Mouse (Mus musculus) midbrain, embryonic 15.5 days (tissue): ENCODE results near the gene Pxk. TPM values are rescaled to one million over a fixed set of nuclear protein-coding genes. Genes with fewer than 3 reads are reported as not detected.

ENCODE experiments used
- ATAC-seq: fragments of 200-750 bp; cut with Nextera tagmentation; replicated peaks from 2 replicates; pipeline ENCODE4 v1.8.0; 2017; ENCODE audit warnings: moderate TSS enrichment
- H3K27ac ChIP-seq: fragments of 300-500 bp; sonication (generic); 2 replicates; pipeline ENCODE4 v1.5.1; 2015; ENCODE audit warnings: mild to moderate bottlenecking, inconsistent platforms
- H3K27me3 ChIP-seq: fragments of 300-500 bp; sonication (generic); replicated peaks from 2 replicates; pipeline ENCODE4 v1.6.1; 2015; ENCODE audit warnings: inconsistent platforms
- H3K36me3 ChIP-seq: fragments of 300-500 bp; sonication (generic); replicated peaks from 2 replicates; pipeline ENCODE4 v1.6.1; 2015; ENCODE audit warnings: inconsistent platforms
- H3K4me1 ChIP-seq: fragments of 300-500 bp; sonication (generic); 2 replicates; pipeline ENCODE4 v1.6.1; 2015; ENCODE audit warnings: inconsistent platforms
- H3K4me2 ChIP-seq: fragments of 300-500 bp; sonication (generic); 2 replicates; pipeline ENCODE4 v1.6.1; 2015; ENCODE audit warnings: inconsistent platforms, mild to moderate bottlenecking, moderate library complexity
- H3K4me3 ChIP-seq: fragments of 300-500 bp; sonication (generic); 2 replicates; pipeline ENCODE4 v1.5.1; 2015; ENCODE audit warnings: mild to moderate bottlenecking, inconsistent platforms
- H3K9ac ChIP-seq: fragments of 300-500 bp; sonication (generic); 2 replicates; pipeline ENCODE4 v1.6.1; 2015; ENCODE audit warnings: mild to moderate bottlenecking, inconsistent platforms
- H3K9me3 ChIP-seq: fragments of 300-500 bp; sonication (generic); 2 replicates; pipeline ENCODE4 v1.6.1; 2016; ENCODE audit warnings: inconsistent platforms
- WGBS: fragments of 180-500 bp; shearing (Covaris S2); methylation state at CpG from one replicate; pipeline ENCODE4 v1.1.7; 2015; ENCODE audit warnings: mixed read lengths; 5-methylcytosine and 5-hydroxymethylcytosine counted together
- polyA plus RNA-seq: library from polyadenylated mRNA; unstranded; fragments of >200 nt; fragmentation: Nextera tagmentation; extraction: Ambion mirVana; gene quantifications from 2 replicates; pipeline ENCODE4 v1.2.1, GENCODE M21; 2015

Gene Pxk
- 66.0 and 67.5 TPM in 2 replicates for polyA plus RNA-seq

DNA sequence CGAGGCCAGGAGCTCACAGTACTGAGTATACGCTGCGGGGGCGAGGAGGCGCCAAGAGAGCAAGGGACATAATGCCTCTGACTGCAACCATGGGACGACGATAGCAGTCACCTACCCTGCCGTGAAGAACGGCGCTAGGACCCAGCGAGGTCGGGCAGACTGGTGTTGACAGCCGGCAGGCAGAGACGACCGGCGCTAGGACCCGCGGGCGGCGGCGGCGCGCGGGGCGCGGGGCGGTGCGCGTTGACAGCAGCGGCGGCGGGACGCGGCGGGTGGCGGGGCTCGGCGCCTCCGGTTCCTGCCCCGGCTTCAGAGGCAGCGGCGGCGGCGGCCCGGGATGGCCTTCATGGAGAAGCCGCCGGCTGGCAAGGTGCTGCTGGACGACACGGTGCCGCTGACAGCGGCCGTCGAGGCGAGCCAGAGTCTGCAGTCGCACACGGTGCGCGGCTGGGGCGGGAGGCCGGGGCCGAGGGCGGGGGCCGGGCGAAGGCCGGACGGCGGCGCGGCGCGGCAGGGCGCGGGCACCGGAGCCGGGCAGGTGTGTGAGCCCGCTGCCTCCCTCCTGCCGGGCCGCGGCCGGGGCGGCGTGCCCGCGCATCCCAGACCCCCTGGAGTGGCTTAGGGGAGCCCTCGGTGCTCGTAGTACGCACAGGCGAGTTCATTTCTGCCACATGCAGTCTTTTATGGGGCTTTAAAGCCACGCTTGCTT, at the start of gene Pxk:
Pxk (plus strand) TSS at position 234 of the 709 bp plus-strand sequence.
- Histone ChIP-seq H3K36me3 (0 out of 2 replicates have a peak, but pooled peaks cover 4% of the 10 kb centered on the region), H3K4me3 (peak within 1 kb of the TSS; percentile 62), H3K27me3 (no peaks in the 10 kb centered on the region), H3K4me1 (peaks cover 34% of the 10 kb centered on the region), H3K27ac (peak within 1 kb of the TSS; percentile 82), H3K4me2 (peak within 1 kb of the TSS; percentile 71), H3K9me3 (no peaks in the 10 kb centered on the region), H3K9ac (peak within 1 kb of the TSS; percentile 76)
- peak; percentile 97 for ATAC-seq
- under 1% methylated on average over 60 of the region's 89 CpGs for WGBS

DNA sequence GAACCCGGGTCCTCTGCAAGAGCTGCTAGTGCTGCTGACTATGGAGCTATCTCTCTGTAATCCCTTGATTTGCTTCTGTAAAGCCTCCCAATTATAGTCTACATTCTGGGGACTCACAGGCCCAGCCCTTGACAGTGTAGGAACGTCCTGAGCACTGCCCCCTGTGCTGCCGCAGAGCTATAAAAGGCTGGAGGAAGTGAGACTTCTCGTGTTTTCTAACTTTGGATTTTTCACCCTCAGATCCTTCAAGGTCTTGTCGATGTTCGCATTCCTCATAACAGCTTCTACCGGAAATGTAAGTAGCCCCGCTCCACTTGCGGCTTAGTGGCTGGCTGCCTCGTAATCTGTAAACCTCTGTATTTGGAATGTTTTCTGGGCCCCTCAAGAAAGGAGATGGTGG, 48.7 kb upstream of the Pxk start:
- no peak overlapping the region for H3K27ac ChIP-seq
- H3K4me3 ChIP-seq = no peak overlapping the region
- no peak overlapping the region for H3K9ac ChIP-seq
- peaks cover 33% of the 10 kb centered on the region for H3K36me3 ChIP-seq
- H3K27me3 ChIP-seq = no peaks in the 10 kb centered on the region
- H3K4me2 ChIP-seq = no peak overlapping the region
- ATAC-seq = no peak
- H3K9me3 ChIP-seq = no peaks in the 10 kb centered on the region
- H3K4me1 ChIP-seq = no peaks in the 10 kb centered on the region
- WGBS = 93% methylated on average over 10 of the region's 10 CpGs

DNA sequence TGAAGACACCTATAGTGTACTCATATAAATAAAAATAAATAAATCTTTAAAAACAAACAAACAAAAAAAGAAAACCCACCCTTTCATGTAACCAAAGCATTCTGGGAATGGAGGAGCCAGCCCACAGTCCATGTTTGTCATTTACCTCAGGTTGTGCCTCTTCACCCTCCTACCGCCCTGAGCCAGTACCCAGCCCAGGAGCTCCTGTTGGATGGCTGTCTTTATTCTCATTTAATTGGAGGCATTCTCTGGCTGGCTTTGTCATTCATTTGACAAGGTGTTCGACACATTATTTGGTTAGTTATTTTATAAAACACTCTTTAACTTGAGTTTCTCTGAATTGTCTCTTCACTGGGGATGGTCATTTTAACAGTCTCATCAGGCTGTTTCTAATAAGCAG, 46.1 kb upstream of the Pxk start:
- H3K9ac ChIP-seq = no peak overlapping the region
- no peaks in the 10 kb centered on the region for H3K27me3 ChIP-seq
- no peaks in the 10 kb centered on the region for H3K4me1 ChIP-seq
- no peak overlapping the region for H3K4me3 ChIP-seq
- 92% methylated on average over 2 of the region's 2 CpGs for WGBS
- no peak for ATAC-seq
- H3K9me3 ChIP-seq = no peaks in the 10 kb centered on the region
- no peak overlapping the region for H3K4me2 ChIP-seq
- no peak overlapping the region for H3K27ac ChIP-seq
- H3K36me3 ChIP-seq = peaks cover 30% of the 10 kb centered on the region; the same call in 1 of the 2 replicates

DNA sequence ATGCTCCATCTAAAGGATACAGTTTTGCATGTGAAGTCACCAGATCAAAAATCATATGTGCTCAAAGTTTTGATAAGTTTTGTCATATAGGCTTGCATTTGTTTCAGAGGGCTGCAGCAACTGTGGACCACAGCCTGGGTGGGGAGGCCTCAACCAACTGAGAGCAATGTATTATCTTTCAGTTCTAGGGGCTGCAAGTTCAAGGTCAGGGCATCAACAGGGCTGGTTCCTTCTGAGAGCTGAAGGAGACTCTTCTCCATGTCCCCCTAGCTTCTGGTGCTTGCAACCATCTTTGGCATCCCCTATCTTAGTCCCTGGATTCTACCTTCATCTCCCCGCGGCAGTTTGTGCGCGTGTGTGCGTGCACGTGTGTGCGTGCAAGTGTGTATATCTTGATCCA, 45.4 kb upstream of the Pxk start:
- H3K36me3 ChIP-seq = peaks cover 30% of the 10 kb centered on the region; the same call in 1 of the 2 replicates
- no peak overlapping the region for H3K9ac ChIP-seq
- H3K4me2 ChIP-seq = no peak overlapping the region
- H3K4me1 ChIP-seq = no peaks in the 10 kb centered on the region
- no peak overlapping the region for H3K4me3 ChIP-seq
- no peak for ATAC-seq
- no peaks in the 10 kb centered on the region for H3K27me3 ChIP-seq
- 98% methylated on average over 7 of the region's 7 CpGs for WGBS
- no peaks in the 10 kb centered on the region for H3K9me3 ChIP-seq
- no peak overlapping the region for H3K27ac ChIP-seq

DNA sequence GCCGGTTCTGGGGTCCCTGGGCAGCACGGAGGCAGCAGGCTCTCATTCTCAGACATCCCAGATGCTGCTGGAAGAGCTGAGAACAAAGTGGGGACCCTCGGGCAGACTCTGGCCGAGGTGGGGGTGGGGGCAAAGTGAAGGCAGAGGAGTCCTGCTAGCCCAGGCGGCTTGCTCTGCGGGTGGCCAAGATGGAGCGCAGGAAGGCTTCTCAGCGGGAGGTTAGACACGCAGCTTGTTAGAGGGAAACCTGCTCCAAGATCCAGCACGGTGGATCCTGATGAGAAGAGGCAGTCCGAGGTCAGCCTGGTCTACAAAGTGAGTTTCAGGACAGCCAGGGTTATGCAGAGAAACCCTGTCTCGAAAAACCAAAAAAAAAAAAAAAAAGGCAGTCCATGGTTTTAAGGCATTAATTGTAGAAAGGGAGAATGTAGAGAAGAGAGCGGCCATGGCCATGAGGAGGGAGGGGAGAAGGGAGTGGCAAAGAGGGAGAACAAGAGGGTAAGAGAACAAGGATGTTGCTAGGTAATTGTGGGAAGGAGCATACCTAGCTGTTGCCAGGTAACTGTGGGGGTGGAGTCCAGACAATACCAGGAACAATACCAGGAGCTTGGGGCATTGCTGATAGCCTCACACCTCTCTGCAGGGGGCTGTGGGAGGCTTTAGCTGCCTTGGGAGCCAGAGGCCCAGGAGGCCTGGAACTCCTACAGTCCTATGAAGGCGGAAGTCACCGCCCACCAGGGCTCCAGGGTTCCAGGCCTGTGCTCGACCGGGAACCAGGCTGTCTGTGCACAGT, 43.5 kb upstream of the Pxk start:
- H3K36me3 ChIP-seq = peaks cover 20% of the 10 kb centered on the region; the same call in 1 of the 2 replicates
- H3K27ac ChIP-seq = no peak overlapping the region
- no peaks in the 10 kb centered on the region for H3K27me3 ChIP-seq
- 26% methylated on average over 17 of the region's 17 CpGs for WGBS
- ATAC-seq = peak; percentile 39
- no peaks in the 10 kb centered on the region for H3K4me1 ChIP-seq
- H3K4me2 ChIP-seq = no peak overlapping the region
- no peak overlapping the region for H3K9ac ChIP-seq
- H3K4me3 ChIP-seq = no peak overlapping the region
- H3K9me3 ChIP-seq = no peaks in the 10 kb centered on the region

DNA sequence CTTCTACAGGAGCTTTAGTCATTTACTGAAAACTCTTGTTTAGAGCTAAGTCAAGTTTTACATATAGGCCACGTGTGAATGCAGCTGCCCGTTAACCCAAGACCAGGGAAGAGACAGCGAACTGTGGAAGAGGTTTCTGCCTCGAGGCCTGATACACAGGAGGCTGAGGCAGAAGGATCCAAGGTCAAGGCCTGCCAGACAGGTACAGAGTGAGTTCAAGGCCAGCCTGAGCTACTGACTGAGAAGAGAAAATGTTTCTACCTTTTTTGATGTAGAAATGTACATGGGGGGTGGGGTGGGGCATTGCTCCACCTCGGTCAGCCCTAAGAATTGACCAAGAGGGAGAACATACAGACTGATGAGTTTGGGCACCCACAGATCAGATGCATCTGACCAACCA, 41.9 kb upstream of the Pxk start:
- H3K36me3 ChIP-seq = peaks cover 11% of the 10 kb centered on the region; the same call in 1 of the 2 replicates
- no peak overlapping the region for H3K9ac ChIP-seq
- no peak overlapping the region for H3K27ac ChIP-seq
- H3K4me1 ChIP-seq = no peaks in the 10 kb centered on the region
- ATAC-seq = no peak
- no peaks in the 10 kb centered on the region for H3K27me3 ChIP-seq
- WGBS = 91% methylated on average over 5 of the region's 5 CpGs
- no peak overlapping the region for H3K4me3 ChIP-seq
- no peak overlapping the region for H3K4me2 ChIP-seq
- H3K9me3 ChIP-seq = no peaks in the 10 kb centered on the region

DNA sequence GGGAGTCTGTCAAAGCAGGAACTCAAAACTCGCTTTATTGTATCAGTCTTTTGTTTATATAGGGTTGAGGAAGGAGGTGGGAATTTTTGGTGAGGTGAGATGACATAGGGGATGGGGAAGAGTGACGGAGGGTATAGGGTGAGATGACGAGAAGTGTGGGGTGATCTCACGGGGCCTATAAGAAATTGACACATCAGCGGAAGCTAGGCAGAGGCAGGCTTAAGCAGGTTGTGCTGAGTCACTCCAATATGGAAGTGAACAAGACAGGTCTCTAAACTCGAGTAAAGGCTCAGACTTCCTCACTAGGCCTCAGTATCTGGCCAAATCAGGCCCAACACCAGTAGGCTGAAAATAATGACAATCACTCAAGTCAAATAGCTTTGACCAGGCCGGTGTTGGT, 38.1 kb upstream of the Pxk start:
- WGBS = 94% methylated on average over 7 of the region's 7 CpGs
- H3K9me3 ChIP-seq = no peaks in the 10 kb centered on the region
- H3K27me3 ChIP-seq = no peaks in the 10 kb centered on the region
- H3K4me2 ChIP-seq = no peak overlapping the region
- H3K36me3 ChIP-seq = no peaks in the 10 kb centered on the region
- H3K9ac ChIP-seq = no peak overlapping the region
- H3K27ac ChIP-seq = no peak overlapping the region
- ATAC-seq = no peak
- H3K4me3 ChIP-seq = no peak overlapping the region
- H3K4me1 ChIP-seq = 0 out of 2 replicates have a peak, but pooled peaks cover 5% of the 10 kb centered on the region

DNA sequence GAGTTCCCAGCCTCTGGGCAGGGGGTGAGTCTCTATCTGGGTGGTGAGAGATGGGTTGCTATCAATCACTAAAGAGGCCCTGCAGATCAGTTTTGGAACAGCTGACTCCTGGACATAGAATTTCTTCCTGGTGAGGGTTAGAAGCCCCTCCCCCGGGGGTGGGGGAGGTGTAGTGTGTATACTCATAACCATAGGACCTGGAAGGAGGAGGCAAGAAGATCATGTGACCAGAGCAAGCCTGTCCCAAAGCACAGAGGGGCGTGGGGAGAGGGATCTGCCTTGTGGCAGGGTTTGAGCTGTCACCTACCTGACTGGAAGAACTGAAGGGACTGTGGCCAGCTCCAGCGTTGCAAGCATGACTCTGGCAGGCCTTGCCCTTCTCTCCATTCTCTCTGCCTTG, 35.9 kb upstream of the Pxk start:
- Histone ChIP-seq H3K36me3 (no peaks in the 10 kb centered on the region), H3K4me2 (no peak overlapping the region), H3K9me3 (no peaks in the 10 kb centered on the region), H3K27me3 (no peaks in the 10 kb centered on the region), H3K27ac (peak overlapping the region; percentile 27; the same call in 1 of the 2 replicates), H3K4me1 (0 out of 2 replicates have a peak, but pooled peaks cover 5% of the 10 kb centered on the region), H3K9ac (no peak overlapping the region), H3K4me3 (no peak overlapping the region)
- no peak for ATAC-seq
- WGBS = 42% methylated on average over 3 of the region's 3 CpGs

DNA sequence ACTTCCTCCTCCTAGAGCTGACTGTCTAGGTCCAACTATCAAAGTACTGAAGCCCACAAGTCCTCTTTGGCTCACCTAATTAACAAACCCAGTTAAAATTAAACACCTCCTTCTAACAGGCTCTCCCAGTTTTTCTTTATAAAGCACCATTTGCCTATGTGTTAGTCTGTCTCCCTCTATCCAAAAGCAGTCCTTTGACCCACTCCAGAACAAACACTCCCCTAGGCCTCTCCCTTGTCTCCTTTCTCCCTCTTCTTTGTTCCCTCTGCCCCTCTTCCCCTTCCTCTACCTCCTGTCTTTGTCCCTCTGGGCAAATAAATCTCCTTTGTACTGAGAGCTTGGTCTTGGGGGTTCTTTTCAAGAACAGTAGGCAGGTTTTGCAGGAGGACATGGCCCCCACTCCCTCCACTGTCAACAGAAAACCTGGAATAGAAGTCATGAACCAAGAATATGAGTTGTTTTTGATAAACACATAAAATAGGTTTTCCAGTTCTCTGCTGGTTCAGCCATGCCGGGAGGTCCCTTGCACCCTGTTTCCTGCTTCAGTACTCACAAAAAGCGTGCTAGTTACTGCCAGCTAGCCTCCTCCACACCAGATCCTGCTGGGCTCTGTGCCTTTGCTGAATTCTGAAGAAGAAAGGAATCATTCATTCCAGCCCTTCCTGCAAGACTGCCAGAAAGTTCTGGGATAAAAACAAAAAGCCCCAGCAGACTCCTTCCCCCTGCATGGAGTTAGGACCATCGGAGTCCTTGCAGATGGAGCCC, 35.3 kb upstream of the Pxk start:
- Histone ChIP-seq H3K4me3 (no peak overlapping the region), H3K36me3 (no peaks in the 10 kb centered on the region), H3K27ac (peak overlapping the region; percentile 27; the same call in 1 of the 2 replicates), H3K27me3 (no peaks in the 10 kb centered on the region), H3K4me2 (no peak overlapping the region), H3K9me3 (no peaks in the 10 kb centered on the region), H3K4me1 (0 out of 2 replicates have a peak, but pooled peaks cover 5% of the 10 kb centered on the region), H3K9ac (no peak overlapping the region)
- no peak for ATAC-seq
- 28% methylated on average over 3 of the region's 3 CpGs for WGBS

DNA sequence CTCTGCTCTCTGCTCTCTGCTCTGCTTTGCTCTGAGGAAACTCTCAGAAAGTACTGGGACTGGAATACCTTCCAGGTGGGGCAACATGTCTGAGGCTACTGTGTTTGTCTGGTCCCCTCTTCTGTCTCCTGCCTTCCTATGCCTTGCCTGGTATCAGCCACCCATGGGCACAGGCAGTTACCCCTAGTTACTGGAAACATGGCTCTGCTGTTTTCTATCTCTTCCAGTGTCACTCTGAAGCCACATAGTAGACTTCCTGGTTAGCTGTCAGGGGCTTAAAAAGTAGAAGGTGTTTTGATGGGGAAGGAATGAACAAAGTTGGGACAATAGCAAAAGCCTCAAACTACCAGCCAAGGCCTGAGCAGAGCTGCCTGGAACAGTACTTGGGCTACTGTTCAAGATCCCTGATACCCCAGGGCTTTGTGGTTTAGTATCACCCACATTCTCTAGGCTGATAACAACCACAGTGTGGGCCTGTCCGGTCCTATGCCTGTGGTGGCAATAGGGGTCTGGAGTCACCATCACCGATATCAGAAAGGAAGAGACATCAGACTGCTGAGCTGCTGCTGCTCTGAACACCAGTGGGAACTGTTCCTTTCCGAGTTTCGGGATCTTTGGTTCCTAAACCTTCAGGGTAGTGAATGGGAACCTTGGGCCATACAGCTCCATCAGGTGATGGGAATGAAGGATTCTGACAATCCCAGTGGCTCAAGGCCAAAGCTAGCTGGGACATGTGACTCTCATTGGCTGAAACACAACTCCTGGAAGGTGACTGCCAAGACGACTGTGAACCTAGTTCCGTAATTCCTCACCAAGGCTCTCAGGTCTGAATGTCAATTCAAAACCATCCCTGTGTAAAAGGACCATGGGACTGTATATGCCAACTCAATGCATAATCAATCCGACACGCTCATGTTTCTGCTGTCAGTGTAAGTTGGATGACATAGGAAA, 33.9 kb upstream of the Pxk start:
- no peaks in the 10 kb centered on the region for H3K36me3 ChIP-seq
- H3K4me1 ChIP-seq = 0 out of 2 replicates have a peak, but pooled peaks cover 5% of the 10 kb centered on the region
- no peak overlapping the region for H3K27ac ChIP-seq
- H3K4me3 ChIP-seq = no peak overlapping the region
- no peak for ATAC-seq
- H3K9me3 ChIP-seq = no peaks in the 10 kb centered on the region
- H3K9ac ChIP-seq = no peak overlapping the region
- H3K4me2 ChIP-seq = no peak overlapping the region
- no peaks in the 10 kb centered on the region for H3K27me3 ChIP-seq
- WGBS = 89% methylated on average over 8 of the region's 8 CpGs

DNA sequence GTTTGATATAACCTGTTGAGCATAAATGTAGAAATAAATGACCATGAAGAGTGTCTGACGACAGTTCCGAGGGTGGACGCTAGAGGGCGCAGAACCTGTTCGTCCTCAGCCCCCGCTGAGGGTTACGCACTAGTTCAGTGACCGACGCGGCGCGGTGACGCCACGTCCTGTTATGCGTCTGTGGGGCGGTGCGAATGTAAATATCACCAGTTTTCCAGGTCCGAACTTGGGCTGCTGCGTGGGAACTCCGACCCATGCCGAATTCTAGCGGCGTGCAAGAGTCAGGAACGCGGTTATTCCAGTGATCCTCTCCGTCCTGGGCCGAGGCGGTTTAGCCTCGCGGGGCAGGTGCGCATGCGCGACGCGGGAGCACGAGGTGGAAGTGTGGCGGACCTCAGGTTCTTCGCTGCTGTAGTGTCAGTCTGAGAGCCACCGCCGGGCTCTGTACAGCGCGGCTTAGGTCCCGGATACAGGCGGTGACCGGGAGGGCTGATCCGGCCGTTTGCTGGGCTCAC, 17.8 kb upstream of the Pxk start, which contains the start of gene Rpp14:
Rpp14 (plus strand) TSS at position 203 of the 515 bp plus-strand sequence.
- Histone ChIP-seq H3K27me3 (no peaks in the 10 kb centered on the region), H3K27ac (peak within 1 kb of the TSS; percentile 92), H3K36me3 (no peaks in the 10 kb centered on the region; the same call in 1 of the 2 replicates), H3K4me1 (peaks cover 15% of the 10 kb centered on the region), H3K4me2 (peak within 1 kb of the TSS; percentile 80), H3K9me3 (no peaks in the 10 kb centered on the region), H3K9ac (peak within 1 kb of the TSS; percentile 68), H3K4me3 (peak within 1 kb of the TSS; percentile 63)
- under 1% methylated on average over 47 of the region's 47 CpGs for WGBS
- ATAC-seq = peak; percentile 98
